Mouse (Mus musculus) fat pad, adult 2 months (tissue): ENCODE results near the gene Syne3.

Experiments used
- DNase-seq: peaks from one replicate; pipeline ENCODE4 v3.0.0-alpha.2; 2011; ENCODE audit warnings: low read depth, low spot score; ENCODE audit errors: extremely low read depth

Syne3 gene

GRCm38 (mm10) chr12:105000487-105001283 is 8.9 kb downstream of the Syne3 start:
- DNase-seq = no peak

GRCm38 (mm10) chr12:104999171-104999570 is 10.4 kb downstream of the Syne3 start:
- DNase-seq = no peak

DNA sequence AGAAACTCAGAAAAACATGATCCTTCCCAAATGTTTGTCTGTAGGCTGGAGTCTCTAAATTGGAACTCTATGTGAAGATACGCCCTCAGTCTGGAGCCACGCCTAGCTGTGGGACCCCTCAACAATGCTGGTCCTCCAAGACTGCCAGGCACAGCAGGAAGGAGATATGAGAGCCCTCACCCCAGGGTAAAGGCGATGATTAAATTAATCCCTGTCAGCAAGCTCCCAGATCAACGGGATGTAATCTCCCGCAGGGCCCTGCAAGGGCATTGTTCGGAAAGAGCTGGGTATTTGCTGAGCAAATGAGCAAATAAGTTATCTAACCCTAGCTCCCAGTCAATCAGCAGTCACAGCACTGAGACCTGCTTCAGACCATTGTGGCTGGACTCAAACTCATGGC is 11.1 kb downstream of the Syne3 start:
- DNase-seq = no peak

GRCm38 (mm10) chr12:104997641-104998293 is 11.8 kb downstream of the Syne3 start:
- DNase-seq = no peak

- DNase-seq = no peak
Measured at GRCm38 (mm10) chr12:104997159-104997558, 12.4 kb downstream of the Syne3 start.

- no peak for DNase-seq
Measured at GRCm38 (mm10) chr12:104996012-104996728, 13.4 kb downstream of the Syne3 start.

- DNase-seq = no peak
Measured at GRCm38 (mm10) chr12:104995259-104995876, 14.2 kb downstream of the Syne3 start.

GRCm38 (mm10) chr12:104992838-104993237 is 16.8 kb downstream of the Syne3 start:
- DNase-seq = no peak

- no peak for DNase-seq
Measured at GRCm38 (mm10) chr12:104992123-104992741, 17.4 kb downstream of the Syne3 start.

- DNase-seq = no peak
Measured at GRCm38 (mm10) chr12:104990741-104991454, 18.7 kb downstream of the Syne3 start.

- DNase-seq = no peak
Measured at GRCm38 (mm10) chr12:104987936-104988335, 21.7 kb downstream of the Syne3 start.

GRCm38 (mm10) chr12:104986781-104987180 is 22.8 kb downstream of the Syne3 start:
- no peak for DNase-seq

DNA sequence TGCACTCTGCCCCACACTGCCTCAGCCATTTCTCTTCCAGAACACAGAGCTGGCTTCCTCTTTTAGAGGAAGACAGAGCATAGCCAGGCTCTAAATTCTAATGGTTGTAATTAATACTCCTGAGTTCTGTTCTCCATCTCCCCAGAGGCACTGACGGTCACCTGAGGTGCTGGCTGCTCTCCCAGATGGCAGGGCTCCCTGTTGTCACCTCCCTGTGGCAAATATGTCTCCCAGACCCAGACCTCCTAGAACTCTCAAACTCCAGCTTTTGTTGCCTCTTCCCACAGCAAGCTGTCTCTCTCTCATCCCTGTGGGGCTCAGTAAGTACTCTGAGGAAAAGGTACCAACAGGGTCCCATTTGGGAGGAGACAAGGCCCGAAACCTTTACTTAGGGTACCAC is 23.6 kb downstream of the Syne3 start:
- DNase-seq = no peak

DNA sequence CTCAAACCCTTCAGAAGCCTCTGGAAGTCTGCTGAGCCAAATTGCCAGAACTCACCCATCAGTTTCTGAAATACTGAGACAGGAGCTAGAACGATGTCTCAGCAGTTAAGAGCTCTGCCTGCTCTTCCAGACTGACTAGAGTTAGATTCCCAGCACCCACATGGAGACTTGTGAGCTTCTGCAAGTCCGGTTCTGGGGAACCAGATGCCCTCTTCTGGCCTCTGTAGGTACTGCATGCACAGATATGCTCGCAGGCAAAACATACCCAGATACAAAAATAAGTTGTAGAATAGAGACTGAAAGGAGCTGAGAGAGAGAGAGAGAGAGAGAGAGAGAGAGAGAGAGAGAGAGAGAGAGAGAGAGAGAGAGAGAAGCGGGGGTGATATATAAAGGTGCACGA is 24.5 kb downstream of the Syne3 start:
- no peak for DNase-seq

GRCm38 (mm10) chr12:104983476-104983875 is 26.1 kb downstream of the Syne3 start:
- DNase-seq = no peak

DNA sequence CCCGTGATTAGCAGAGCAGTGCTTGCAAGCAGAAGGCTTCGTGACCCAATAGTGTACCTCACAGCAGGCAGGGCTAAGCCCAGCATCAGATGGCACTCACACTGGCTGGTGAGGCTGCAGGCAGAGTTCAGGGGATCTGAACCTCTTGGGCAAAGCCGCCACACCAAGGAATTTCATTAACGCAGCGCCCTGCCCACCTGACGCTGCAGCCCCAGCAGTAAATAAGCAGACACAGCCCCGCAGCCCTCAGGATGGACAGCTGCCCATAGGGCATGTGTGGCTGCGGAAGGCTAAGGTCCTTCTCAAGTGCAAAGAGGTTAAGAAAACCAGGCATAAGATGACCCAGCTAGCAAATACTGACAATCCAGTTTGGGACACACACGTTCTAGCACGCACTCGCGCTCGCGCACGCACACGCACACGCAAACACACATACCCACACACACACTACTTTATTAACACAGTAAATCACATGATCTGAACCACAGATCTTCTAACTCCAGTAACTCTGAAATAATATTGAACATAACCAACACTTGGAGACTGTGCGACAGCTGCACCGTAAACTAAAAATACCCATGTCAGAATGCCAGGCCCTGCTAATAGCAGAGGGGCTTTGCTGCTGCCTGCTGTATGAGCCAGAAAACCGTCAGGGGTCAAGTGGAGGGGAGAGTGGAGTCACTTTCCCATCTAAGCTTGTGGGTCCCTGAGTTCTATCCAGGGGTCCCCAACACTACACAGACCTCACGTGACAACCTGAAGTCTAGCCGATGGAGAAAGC is 30.5 kb downstream of the Syne3 start:
- no peak for DNase-seq

- DNase-seq = no peak
Measured at GRCm38 (mm10) chr12:104978420-104978819, 31.2 kb downstream of the Syne3 start.

DNA sequence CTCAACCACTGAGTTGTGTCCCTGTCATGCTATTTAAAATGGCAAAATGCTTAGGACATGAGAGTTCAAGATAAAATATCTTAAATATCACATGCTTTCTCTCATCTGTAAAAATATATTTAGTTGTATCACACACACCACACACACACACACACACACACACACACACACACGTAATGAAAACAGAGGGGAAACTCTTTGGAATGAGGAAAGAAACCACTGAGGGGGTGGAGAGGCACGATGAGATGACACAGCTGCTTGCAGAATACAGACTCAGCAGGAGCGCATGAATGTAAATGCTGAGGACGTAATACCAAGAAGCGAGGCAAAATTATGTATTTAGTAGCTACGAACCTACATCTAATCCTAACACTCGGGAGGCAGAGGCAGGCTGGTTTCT is 32.7 kb downstream of the Syne3 start:
- DNase-seq = no peak

GRCm38 (mm10) chr12:104976331-104976817 is 33.2 kb downstream of the Syne3 start:
- DNase-seq = no peak
